Mouse (Mus musculus): ENCODE measurements at regions not wholly inside any gene's neighbourhood (a gene's known extent, or its start where the extent isn't known, plus 50 kb on each side); places are given as distances from the start of the nearest gene placed in this dataset.

DNA sequence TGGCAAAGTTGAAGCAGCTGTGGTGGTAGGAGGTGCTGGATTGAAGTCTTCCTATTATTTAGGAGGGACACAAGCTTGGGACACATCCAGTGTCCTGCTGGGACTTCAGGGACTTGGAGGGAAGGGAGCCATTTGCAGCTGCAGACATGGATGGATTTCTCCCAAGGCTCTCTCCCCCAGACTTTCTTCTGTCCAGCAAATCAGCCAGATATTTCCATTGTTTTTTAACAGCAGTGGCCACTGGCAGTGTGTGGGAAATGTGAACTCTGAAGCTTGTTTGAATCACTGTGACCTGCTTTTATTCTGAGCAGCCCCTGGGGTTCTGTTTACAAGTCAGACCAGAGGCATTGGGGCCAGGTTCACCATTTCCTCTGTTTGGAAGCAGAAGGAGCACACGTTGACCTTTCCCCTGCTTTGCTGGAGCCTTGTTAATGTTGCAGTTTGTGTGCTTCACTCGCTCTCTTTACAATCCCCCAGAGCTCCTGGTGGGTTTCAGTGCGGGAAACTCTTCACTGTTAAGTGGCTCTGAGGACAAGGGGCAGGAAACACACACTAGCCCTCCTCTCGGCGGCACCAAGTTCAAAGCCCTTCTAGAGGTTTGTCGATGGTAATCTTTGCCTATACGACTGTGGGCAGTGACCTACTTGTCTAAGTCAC is 627.8 kb downstream of the Dhx35 start:
- TF ChIP-seq CTCF (IDR thresholded peaks at IDR 0.05; ENCODE audit: extremely low read depth, insufficient read depth, insufficient read length, insufficient replicate concordance): no peak
- TF ChIP-seq POLR2A (IDR thresholded peaks at IDR 0.05; ENCODE audit: low read depth, low read length): no peak
